Mouse (Mus musculus): ENCODE measurements around the gene Slc5a11.

- no peak for TF ChIP-seq CTCF (IDR thresholded peaks at IDR 0.05; ENCODE audit: low read depth)
- no peak for TF ChIP-seq EP300 (IDR thresholded peaks at IDR 0.05; ENCODE audit: low read depth)
Observed at GRCm38 (mm10) chr7:123207561-123207960, 7.0 kb upstream of the Slc5a11 start.
